Mouse (Mus musculus): ENCODE data around the gene Dcxr. TPM values are rescaled to one million over a fixed set of nuclear protein-coding genes. Genes with fewer than 3 reads are reported as not detected.

The Dcxr gene
- total and polyA plus RNA-seq, 2 experiments from 2014 or later, result 9.9 to 11.2 TPM

GRCm38 (mm10) chr11:120703696-120704454 lies 23.2 kb downstream of the Dcxr start:
- H3K9ac ChIP-seq (replicated peaks; ENCODE audit: low read length, poor library complexity, severe bottlenecking), result 0 out of 2 replicates have a peak overlapping the region, but pooled peaks have one; percentile 24
- 0 out of 2 replicates have a peak, but pooled peaks have one; percentile 1 for TF ChIP-seq CTCF (IDR thresholded peaks at IDR 0.05)
- WGBS, result 37% methylated on average over 15 of the region's 15 CpGs

GRCm38 (mm10) chr11:120697741-120698140 lies 29.3 kb downstream of the Dcxr start:
- H3K36me3 ChIP-seq (ENCODE audit: insufficient read depth, low read length), result peaks cover 14% of the 10 kb centered on the region
- ATAC-seq (ENCODE audit: low FRiP score), result no peak
- H3K27ac ChIP-seq (ENCODE audit: low read depth, low read length), result no peak overlapping the region
- no peak for TF ChIP-seq CTCF (IDR thresholded peaks at IDR 0.05)
- WGBS, result 63% methylated on average over 10 of the region's 10 CpGs
- H3K4me3 ChIP-seq (ENCODE audit: low read depth, low read length), result no peak overlapping the region
- H3K4me1 ChIP-seq (ENCODE audit: insufficient read depth, low read length), result no peaks in the 10 kb centered on the region
- no peaks in the 10 kb centered on the region for H3K27me3 ChIP-seq (ENCODE audit: insufficient read depth, low read length)
- no peaks in the 10 kb centered on the region for H3K9me3 ChIP-seq (ENCODE audit: low read length)
- no peak overlapping the region for H3K4me2 ChIP-seq (ENCODE audit: low read depth, low read length, poor library complexity, severe bottlenecking)
- no peak overlapping the region for H3K9ac ChIP-seq (replicated peaks; ENCODE audit: low read length, poor library complexity, severe bottlenecking)
- DNase-seq (ENCODE audit: low spot score), result no peak

More at GRCm38 (mm10) chr11:120703696-120704454, 23.2 kb downstream of the Dcxr start:
- Histone ChIP-seq H3K9me3 (ENCODE audit: low read length) (no peaks in the 10 kb centered on the region), H3K4me1 (ENCODE audit: insufficient read depth, low read length) (0 out of 2 replicates have a peak, but pooled peaks cover 4% of the 10 kb centered on the region), H3K4me3 (ENCODE audit: low read depth, low read length) (no peak overlapping the region), H3K27ac (ENCODE audit: low read depth, low read length) (no peak overlapping the region), H3K36me3 (ENCODE audit: insufficient read depth, low read length) (peaks cover 14% of the 10 kb centered on the region), H3K27me3 (ENCODE audit: insufficient read depth, low read length) (no peaks in the 10 kb centered on the region), H3K4me2 (ENCODE audit: low read depth, low read length, poor library complexity, severe bottlenecking) (no peak overlapping the region)
- DNase-seq (ENCODE audit: low spot score) (no peak), ATAC-seq (ENCODE audit: low FRiP score) (no peak)

- Histone ChIP-seq H3K4me3 (ENCODE audit: low read depth, low read length) (no peak overlapping the region), H3K27me3 (ENCODE audit: insufficient read depth, low read length) (no peaks in the 10 kb centered on the region), H3K9me3 (ENCODE audit: low read length) (no peaks in the 10 kb centered on the region), H3K36me3 (ENCODE audit: insufficient read depth, low read length) (peaks cover 10% of the 10 kb centered on the region), H3K4me2 (ENCODE audit: low read depth, low read length, poor library complexity, severe bottlenecking) (no peak overlapping the region), H3K4me1 (ENCODE audit: insufficient read depth, low read length) (no peaks in the 10 kb centered on the region), H3K27ac (ENCODE audit: low read depth, low read length) (no peak overlapping the region), H3K9ac (replicated peaks; ENCODE audit: low read length, poor library complexity, severe bottlenecking) (no peak overlapping the region)
- DNase-seq (ENCODE audit: low spot score), result no peak
- no peak for ATAC-seq (ENCODE audit: low FRiP score)
- TF ChIP-seq CTCF (IDR thresholded peaks at IDR 0.05), result peak; percentile 56
- 89% methylated on average over 6 of the region's 6 CpGs for WGBS
These were observed 30.5 kb downstream of the Dcxr start for GRCm38 (mm10) chr11:120696568-120696967.

GRCm38 (mm10) chr11:120695641-120696040 lies 31.4 kb downstream of the Dcxr start:
- H3K4me2 ChIP-seq (ENCODE audit: low read depth, low read length, poor library complexity, severe bottlenecking), result no peak overlapping the region
- H3K27me3 ChIP-seq (ENCODE audit: insufficient read depth, low read length), result no peaks in the 10 kb centered on the region
- no peaks in the 10 kb centered on the region for H3K4me1 ChIP-seq (ENCODE audit: insufficient read depth, low read length)
- TF ChIP-seq CTCF (IDR thresholded peaks at IDR 0.05), result no peak
- no peak overlapping the region; the same call in 1 of the 2 replicates for H3K27ac ChIP-seq (ENCODE audit: low read depth, low read length)
- H3K9me3 ChIP-seq (ENCODE audit: low read length), result no peaks in the 10 kb centered on the region
- H3K36me3 ChIP-seq (ENCODE audit: insufficient read depth, low read length), result peaks cover 10% of the 10 kb centered on the region
- ATAC-seq (ENCODE audit: low FRiP score) (no peak), DNase-seq (ENCODE audit: low spot score) (no peak)
- no peak overlapping the region for H3K9ac ChIP-seq (replicated peaks; ENCODE audit: low read length, poor library complexity, severe bottlenecking)
- 36% methylated on average over 12 of the region's 12 CpGs for WGBS
- no peak overlapping the region for H3K4me3 ChIP-seq (ENCODE audit: low read depth, low read length)

- Histone ChIP-seq H3K36me3 (ENCODE audit: insufficient read depth, low read length) (peaks cover 10% of the 10 kb centered on the region), H3K27ac (ENCODE audit: low read depth, low read length) (no peak overlapping the region), H3K27me3 (ENCODE audit: insufficient read depth, low read length) (no peaks in the 10 kb centered on the region), H3K4me2 (ENCODE audit: low read depth, low read length, poor library complexity, severe bottlenecking) (no peak overlapping the region), H3K4me3 (ENCODE audit: low read depth, low read length) (no peak overlapping the region), H3K9ac (replicated peaks; ENCODE audit: low read length, poor library complexity, severe bottlenecking) (no peak overlapping the region), H3K4me1 (ENCODE audit: insufficient read depth, low read length) (no peaks in the 10 kb centered on the region), H3K9me3 (ENCODE audit: low read length) (no peaks in the 10 kb centered on the region)
- 0 out of 2 replicates have a peak, but pooled peaks have one; percentile 20 for ATAC-seq (ENCODE audit: low FRiP score)
- 16% methylated on average over 4 of the region's 4 CpGs for WGBS
- DNase-seq (ENCODE audit: low spot score), result peak; percentile 59
- TF ChIP-seq CTCF (IDR thresholded peaks at IDR 0.05), result no peak
These were observed 31.9 kb downstream of the Dcxr start for GRCm38 (mm10) chr11:120695184-120695583.

- TF ChIP-seq CTCF (IDR thresholded peaks at IDR 0.05), result no peak
- H3K9me3 ChIP-seq (ENCODE audit: low read length), result no peaks in the 10 kb centered on the region
- H3K27me3 ChIP-seq (ENCODE audit: insufficient read depth, low read length), result no peaks in the 10 kb centered on the region
- no peak overlapping the region for H3K4me3 ChIP-seq (ENCODE audit: low read depth, low read length)
- DNase-seq (ENCODE audit: low spot score), result no peak
- no peak overlapping the region for H3K4me2 ChIP-seq (ENCODE audit: low read depth, low read length, poor library complexity, severe bottlenecking)
- no peaks in the 10 kb centered on the region for H3K4me1 ChIP-seq (ENCODE audit: insufficient read depth, low read length)
- H3K9ac ChIP-seq (replicated peaks; ENCODE audit: low read length, poor library complexity, severe bottlenecking), result no peak overlapping the region
- H3K27ac ChIP-seq (ENCODE audit: low read depth, low read length), result no peak overlapping the region
- peaks cover 11% of the 10 kb centered on the region for H3K36me3 ChIP-seq (ENCODE audit: insufficient read depth, low read length)
- 67% methylated on average over 3 of the region's 3 CpGs for WGBS
- no peak for ATAC-seq (ENCODE audit: low FRiP score)
These were observed 33.6 kb downstream of the Dcxr start for GRCm38 (mm10) chr11:120693461-120693860.
